Mouse (Mus musculus): ENCODE measurements at regions not wholly inside any gene's neighbourhood (a gene's known extent, or its start where the extent isn't known, plus 50 kb on each side); places are given as distances from the start of the nearest gene placed in this dataset.

- TF ChIP-seq POLR2A (IDR thresholded peaks at IDR 0.05; ENCODE audit: low read depth, low read length) (no peak), CTCF (IDR thresholded peaks at IDR 0.05; ENCODE audit: extremely low read depth, insufficient read depth, insufficient read length, insufficient replicate concordance) (no peak)
These were observed 322.0 kb downstream of the Rps15a start for GRCm38 (mm10) chr7:117793991-117794390.

Measured in spleen, adult 2 months (tissue).